Mouse (Mus musculus) heart, postnatal 25 days (tissue): ENCODE data around the gene Fzd9. TPM values are rescaled to one million over a fixed set of nuclear protein-coding genes. Genes with fewer than 3 reads are reported as not detected.
A peak's percentile ranks its signal among the peaks of the same experiment; 100 is the strongest.

Experiments used
- DNase-seq: peaks from one replicate; pipeline ENCODE4 v3.0.0; 2022; ENCODE audit warnings: low spot score
- intact Hi-C: fragments of 180-260 bp; cut with DNase I; formaldehyde crosslinking; loops from one replicate; pipeline ENCODE4 v1.15.1; 2025
- total RNA-seq, 2 experiments: library from RNA; stranded (reverse); gene quantifications; 2 replicates each; pipeline ENCODE4 v1.2.3; 2021

The Fzd9 gene
- under 1 TPM; 0.61 to 0.73 TPM for total RNA-seq

DNA sequence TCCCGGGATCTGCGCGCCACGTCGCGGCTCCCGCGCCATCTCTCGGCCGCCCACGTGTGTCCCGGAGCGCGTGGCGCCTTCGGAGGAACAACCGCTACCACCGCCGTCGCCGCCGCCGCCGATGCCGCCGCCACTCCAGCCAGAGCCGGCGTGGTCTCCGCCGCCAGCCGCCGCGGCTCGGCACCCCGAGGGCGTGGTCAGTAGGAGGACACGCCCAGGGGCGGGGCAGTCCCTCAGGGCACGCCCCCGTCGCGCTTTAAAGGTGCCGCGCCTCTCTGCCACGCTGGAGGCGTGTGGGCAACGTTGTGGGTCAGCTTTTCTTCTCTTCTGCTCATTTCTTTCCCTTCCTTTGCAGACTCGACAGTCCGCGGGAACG, at the start of gene Fzd9:
TSS of gene Fzd9 (minus strand) at position 152 of the 376 bp plus-strand sequence.
- DNase-seq = peak; percentile 64
- intact Hi-C loops = no loop called here

DNA sequence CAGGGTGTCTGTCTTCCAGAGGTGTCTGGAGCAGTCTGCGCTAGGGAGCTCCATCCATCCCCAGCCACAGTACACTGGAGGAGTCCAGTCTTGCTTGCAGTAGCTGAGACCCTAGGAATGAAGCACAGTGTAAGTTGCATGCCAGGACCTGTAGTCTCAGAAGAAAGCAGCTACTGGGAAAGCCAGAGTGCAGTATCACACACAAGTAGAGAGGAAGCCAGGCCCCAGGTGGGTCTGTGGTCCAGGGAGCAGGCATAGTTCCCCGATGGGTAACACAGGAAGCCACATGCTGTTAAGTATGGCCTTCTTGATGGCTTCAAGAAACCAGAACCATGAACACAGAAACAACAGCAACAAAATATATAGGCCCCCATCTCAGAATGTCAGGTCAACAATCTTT, 41.0 kb upstream of the Fzd9 start:
- intact Hi-C loops = no loop called here
- no peak for DNase-seq

DNA sequence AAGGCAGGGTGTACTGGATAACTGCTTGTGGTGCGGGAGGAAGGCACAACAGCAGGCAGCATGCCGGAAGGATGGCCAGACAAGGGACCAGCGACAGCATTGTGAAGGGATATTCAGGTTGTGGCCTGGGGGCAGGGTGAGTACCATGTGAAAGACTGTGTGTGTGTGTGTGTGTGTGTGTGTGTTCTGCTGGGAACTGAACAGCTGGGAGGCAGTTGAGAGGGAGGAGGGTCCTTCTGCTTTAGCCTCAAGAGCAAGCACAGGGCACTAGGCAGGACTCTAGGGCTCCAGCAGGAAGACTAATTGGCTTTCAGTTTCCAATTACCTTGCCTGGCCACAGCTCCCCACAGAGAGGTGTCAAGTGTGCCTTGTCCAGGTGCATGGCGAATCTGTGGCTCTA, 40.2 kb upstream of the Fzd9 start:
- intact Hi-C loops = no loop called here
- no peak for DNase-seq

- intact Hi-C loops = no loop called here
These were observed 39.7 kb upstream of the Fzd9 start for GRCm38 (mm10) chr5:135290703-135291102.

DNA sequence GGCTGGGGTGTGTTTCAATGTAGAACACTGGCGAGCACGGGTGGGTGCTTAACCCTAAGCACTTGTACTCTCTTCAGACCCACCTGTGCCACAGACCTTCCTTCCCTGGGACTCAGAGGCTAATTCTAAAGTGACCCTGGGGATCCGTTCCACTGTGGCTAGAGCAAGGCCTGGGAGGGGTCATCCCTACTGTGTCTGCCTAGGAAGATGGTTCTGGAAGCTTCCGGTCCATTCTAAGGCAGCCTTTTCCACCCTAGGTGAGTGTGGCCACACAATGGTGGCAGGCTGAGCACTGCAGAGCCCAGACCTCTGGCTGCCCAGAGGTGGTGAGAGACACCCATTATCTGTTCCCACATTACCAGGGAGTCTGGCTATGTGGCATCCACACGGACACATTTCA, 35.9 kb upstream of the Fzd9 start:
- intact Hi-C loops = loop anchor here (1.0 to 5.0 kb wide), 4 partner anchors 51 to 385 kb away; no protein-coding TSS in a partner anchor
- DNase-seq = no peak

More at GRCm38 (mm10) chr5:135290703-135291102, 39.7 kb upstream of the Fzd9 start:
- no peak for DNase-seq

GRCm38 (mm10) chr5:135286185-135286584, 35.2 kb upstream of the Fzd9 start:
- intact Hi-C loops = loop anchor here (1.0 to 5.0 kb wide), 4 partner anchors 50 to 384 kb away; no protein-coding TSS in a partner anchor
- peak; percentile 46 for DNase-seq

DNA sequence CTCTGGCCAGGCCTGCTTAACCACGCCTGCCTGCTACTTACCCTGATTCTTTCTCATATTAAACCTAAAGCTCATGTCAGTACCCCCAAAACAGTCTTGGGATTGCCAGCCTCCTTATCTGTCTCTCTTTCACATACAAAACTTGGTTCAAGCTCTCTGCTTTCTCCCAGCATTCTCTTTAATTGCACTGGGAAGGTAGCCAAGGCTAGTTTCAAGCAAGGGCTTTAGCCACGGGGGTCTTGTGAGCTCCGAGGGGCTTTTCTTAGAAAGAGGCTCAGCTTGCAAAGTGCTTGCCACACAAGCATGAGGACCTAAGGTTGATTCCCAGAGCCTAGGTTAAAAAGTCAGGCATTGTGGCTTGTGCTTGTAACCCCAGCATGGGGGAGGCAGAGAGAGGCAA, 34.2 kb upstream of the Fzd9 start:
- intact Hi-C loops = loop anchor here (5.0 kb wide), 2 partner anchors 273 to 383 kb away; no protein-coding TSS in a partner anchor
- no peak for DNase-seq

- intact Hi-C loops = no loop called here
- DNase-seq = no peak
These were observed 29.2 kb upstream of the Fzd9 start for GRCm38 (mm10) chr5:135280226-135280625.

DNA sequence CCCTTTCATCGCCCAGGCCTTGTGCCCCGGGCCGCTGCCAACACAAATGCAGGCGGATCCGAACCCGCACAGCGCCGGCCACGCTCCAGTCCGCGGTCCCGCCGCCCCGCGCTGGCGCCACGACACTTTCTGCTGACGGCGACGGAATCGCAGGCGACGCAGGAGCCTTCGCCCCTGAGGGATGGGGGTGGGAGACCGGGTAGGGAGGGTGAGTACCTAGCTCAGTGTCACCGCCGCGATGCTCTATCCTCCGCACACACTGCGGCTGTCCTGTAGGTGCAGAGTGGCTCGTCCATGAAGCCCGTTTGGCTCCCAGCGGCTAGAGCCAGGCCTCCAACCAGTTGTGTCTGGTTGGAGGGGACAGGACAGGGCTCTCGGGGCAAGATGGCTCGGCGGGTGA, 25.6 kb upstream of the Fzd9 start:
- no peak for DNase-seq
- intact Hi-C loops = no loop called here

DNA sequence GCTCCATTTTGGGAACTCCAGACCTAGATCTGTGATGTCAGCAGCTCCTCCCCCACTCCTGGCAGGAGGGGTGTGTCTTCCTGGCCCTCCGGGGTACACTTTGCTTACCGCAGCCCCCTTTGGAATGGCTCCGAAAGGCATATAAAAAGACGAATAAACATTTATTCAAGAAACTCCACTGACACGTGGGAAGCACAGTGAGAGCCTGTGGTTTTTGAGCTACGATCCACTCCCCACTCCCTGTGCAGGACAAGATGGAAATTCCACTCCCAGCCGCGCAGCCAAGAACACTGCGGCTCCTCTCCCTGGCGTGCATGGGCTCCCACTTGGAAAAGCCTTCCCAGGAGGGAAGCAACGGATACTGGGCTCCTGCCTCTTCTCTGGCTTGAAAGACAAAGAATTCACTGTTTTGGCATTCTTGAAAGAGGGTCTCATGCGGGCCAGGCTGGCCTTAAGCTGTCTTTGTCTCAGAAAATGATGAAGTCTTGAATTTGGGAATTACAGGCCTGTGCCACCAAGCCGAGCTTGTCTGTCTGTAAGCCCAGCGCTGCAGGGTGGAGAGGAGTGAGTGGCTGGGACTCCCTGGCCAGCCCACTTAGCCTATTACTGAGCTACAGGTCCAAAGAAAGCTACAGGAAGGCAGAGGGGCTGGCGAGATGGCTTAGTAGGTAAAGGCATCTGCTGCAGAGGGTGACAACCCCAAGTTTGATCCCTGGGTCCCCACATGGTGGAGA, 23.8 kb upstream of the Fzd9 start:
- intact Hi-C loops = no loop called here
- DNase-seq = no peak

- intact Hi-C loops = no loop called here
These were observed 20.6 kb upstream of the Fzd9 start for GRCm38 (mm10) chr5:135271563-135272165.

DNA sequence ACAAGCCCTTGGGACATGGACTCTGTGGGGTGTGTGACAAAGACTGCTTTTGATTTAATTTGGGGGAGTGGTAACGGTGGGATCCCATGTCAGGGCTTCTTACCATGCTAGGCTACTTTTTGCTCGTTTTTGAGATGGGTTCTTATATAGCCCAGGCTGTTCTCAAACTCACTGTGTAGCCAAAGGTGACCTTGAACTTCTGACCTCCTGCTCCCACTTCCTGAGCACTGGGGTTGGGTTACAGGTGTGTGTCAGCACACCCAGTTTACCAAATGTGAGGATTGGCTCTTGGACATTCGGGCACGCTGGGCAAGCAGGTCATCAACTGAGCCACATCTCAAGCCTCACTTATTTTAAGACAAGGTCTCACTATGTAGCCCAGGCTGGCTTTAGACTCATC, 19.3 kb upstream of the Fzd9 start:
- DNase-seq = no peak
- intact Hi-C loops = no loop called here

More at GRCm38 (mm10) chr5:135271563-135272165, 20.6 kb upstream of the Fzd9 start:
- DNase-seq = no peak

- DNase-seq = no peak
- intact Hi-C loops = no loop called here
These were observed 18.4 kb upstream of the Fzd9 start for GRCm38 (mm10) chr5:135269451-135269850.

DNA sequence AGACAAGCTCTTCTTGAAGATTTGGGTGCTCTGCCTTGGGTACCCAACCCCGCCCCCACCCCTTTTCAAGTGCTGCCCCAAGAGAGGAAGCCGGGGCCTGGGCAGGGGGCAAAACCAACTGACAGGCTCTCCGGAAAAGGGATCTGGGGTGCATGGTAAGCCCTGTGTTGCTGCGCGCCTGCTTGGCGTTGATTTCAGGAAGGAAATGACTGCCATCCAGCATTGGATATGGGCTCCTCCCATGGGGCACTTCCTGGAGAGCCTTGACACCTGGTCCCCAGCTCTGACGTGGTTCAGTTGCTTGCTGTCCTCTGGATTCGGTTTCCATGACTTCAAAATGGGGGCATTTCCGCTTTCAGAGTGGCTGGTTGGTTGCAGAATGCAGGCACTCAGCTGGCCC, 13.5 kb upstream of the Fzd9 start:
- DNase-seq = no peak
- intact Hi-C loops = no loop called here

DNA sequence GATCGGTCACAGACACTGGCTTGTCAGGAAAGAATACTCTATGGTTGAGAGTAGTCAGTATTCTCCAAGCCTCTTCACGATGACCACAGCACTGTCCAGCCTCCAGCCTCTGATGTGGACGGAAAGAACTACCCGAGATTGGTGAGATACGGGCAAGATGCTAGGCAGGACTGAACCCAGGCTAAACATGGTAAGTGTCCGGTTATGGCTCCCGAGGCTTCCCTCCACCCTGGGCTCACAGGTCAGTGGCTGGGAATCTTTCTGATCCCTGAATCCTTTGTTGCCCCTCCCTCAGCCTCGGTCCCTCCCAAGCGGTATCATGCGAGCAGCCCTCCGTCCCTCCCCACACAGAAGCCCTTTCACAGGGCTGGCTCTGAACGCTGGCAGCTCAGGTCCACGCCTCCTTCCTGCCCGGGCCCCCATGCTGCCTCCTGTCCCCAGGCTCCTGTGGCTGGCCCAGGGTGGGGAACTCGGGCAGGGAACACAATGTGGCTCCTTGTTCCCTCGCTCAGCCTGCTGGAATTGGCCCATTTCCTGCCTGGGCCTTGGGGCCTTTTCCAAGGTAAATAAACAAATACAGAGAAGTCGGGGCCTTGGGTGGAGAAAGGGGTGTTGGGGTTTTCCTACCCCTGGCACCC, 13.0 kb upstream of the Fzd9 start:
- DNase-seq = peak; percentile 62
- intact Hi-C loops = no loop called here

- no peak for DNase-seq
- intact Hi-C loops = no loop called here
These were observed 7.5 kb upstream of the Fzd9 start for GRCm38 (mm10) chr5:135258280-135259150.

- DNase-seq = no peak
- intact Hi-C loops = no loop called here
These were observed 6.5 kb upstream of the Fzd9 start for GRCm38 (mm10) chr5:135257559-135257958.

GRCm38 (mm10) chr5:135256166-135256565, 5.1 kb upstream of the Fzd9 start:
- intact Hi-C loops = no loop called here
- DNase-seq = no peak

- intact Hi-C loops = no loop called here
- no peak for DNase-seq
These were observed 2.8 kb upstream of the Fzd9 start for GRCm38 (mm10) chr5:135253741-135254401.
